Mouse (Mus musculus): ENCODE measurements at regions not wholly inside any gene's neighbourhood (a gene's known extent, or its start where the extent isn't known, plus 50 kb on each side); places are given as distances from the start of the nearest gene placed in this dataset.

GRCm38 (mm10) chr4:110073836-110074235 is 96.0 kb downstream of the Dmrta2 start:
- TF ChIP-seq FLI1 (IDR thresholded peaks at IDR 0.05; ENCODE audit: low read length), result no peak
- TF ChIP-seq GATA1 (IDR thresholded peaks at IDR 0.05; ENCODE audit: borderline replicate concordance, low read length), result no peak
